Mouse (Mus musculus) midbrain, embryonic 13.5 days (tissue): ENCODE measurements at regions not wholly inside any gene's neighbourhood (a gene's known extent, or its start where the extent isn't known, plus 50 kb on each side); places are given as distances from the start of the nearest gene placed in this dataset.

Experiments used
- ATAC-seq: fragments of 200-750 bp; cut with Nextera tagmentation; 2 replicates; pipeline ENCODE4 v1.8.0; 2017; ENCODE audit warnings: mild to moderate bottlenecking, moderate TSS enrichment, moderate library complexity
- H3K27ac ChIP-seq: fragments of 300-500 bp; sonication (generic); 2 replicates; pipeline ENCODE4 v1.5.1; 2015; ENCODE audit warnings: inconsistent platforms, mild to moderate bottlenecking, moderate library complexity
- H3K27me3 ChIP-seq: fragments of 300-500 bp; sonication (generic); 2 replicates; pipeline ENCODE4 v1.6.1; 2015; ENCODE audit warnings: mild to moderate bottlenecking, inconsistent platforms
- H3K36me3 ChIP-seq: fragments of 300-500 bp; sonication (generic); 2 replicates; pipeline ENCODE4 v1.6.1; 2015; ENCODE audit warnings: mild to moderate bottlenecking, inconsistent platforms
- H3K4me1 ChIP-seq: fragments of 300-500 bp; sonication (generic); replicated peaks from 2 replicates; pipeline ENCODE4 v1.6.1; 2015; ENCODE audit warnings: inconsistent platforms
- H3K4me2 ChIP-seq: fragments of 300-500 bp; sonication (generic); replicated peaks from 2 replicates; pipeline ENCODE4 v1.6.1; 2015; ENCODE audit warnings: moderate library complexity, mild to moderate bottlenecking, inconsistent platforms
- H3K4me3 ChIP-seq: fragments of 300-500 bp; sonication (generic); replicated peaks from 2 replicates; pipeline ENCODE4 v1.5.1; 2015; ENCODE audit warnings: mild to moderate bottlenecking, inconsistent platforms
- H3K9ac ChIP-seq: fragments of 300-500 bp; sonication (generic); replicated peaks from 2 replicates; pipeline ENCODE4 v1.6.1; 2015; ENCODE audit warnings: mild to moderate bottlenecking, inconsistent platforms
- H3K9me3 ChIP-seq: fragments of 300-500 bp; sonication (generic); 2 replicates; pipeline ENCODE4 v1.6.1; 2016; ENCODE audit warnings: mild to moderate bottlenecking, inconsistent platforms
- WGBS: fragments of 180-500 bp; shearing (Covaris S2); methylation state at CpG from one replicate; pipeline ENCODE4 v1.1.7; 2015; 5-methylcytosine and 5-hydroxymethylcytosine counted together

- H3K9ac ChIP-seq = no peak overlapping the region
- H3K36me3 ChIP-seq = no peaks in the 10 kb centered on the region
- no peak overlapping the region for H3K4me3 ChIP-seq
- H3K27ac ChIP-seq = no peak overlapping the region
- no peak for ATAC-seq
- H3K4me2 ChIP-seq = no peak overlapping the region
- H3K4me1 ChIP-seq = peaks cover 18% of the 10 kb centered on the region
- WGBS = 93% methylated on average over 1 of the region's 1 CpGs
- peaks cover 15% of the 10 kb centered on the region for H3K27me3 ChIP-seq
- H3K9me3 ChIP-seq = no peaks in the 10 kb centered on the region
Observed at GRCm38 (mm10) chr13:43852888-43853287, 68.3 kb downstream of the Cd83 start.

GRCm38 (mm10) chr13:43854973-43855372 lies 70.4 kb downstream of the Cd83 start:
- peaks cover 9% of the 10 kb centered on the region for H3K27me3 ChIP-seq
- no peaks in the 10 kb centered on the region for H3K36me3 ChIP-seq
- no peak overlapping the region for H3K4me2 ChIP-seq
- H3K4me3 ChIP-seq = no peak overlapping the region
- peaks cover 12% of the 10 kb centered on the region for H3K4me1 ChIP-seq
- no peak overlapping the region for H3K9ac ChIP-seq
- WGBS = 100% methylated on average over 2 of the region's 2 CpGs
- H3K27ac ChIP-seq = no peak overlapping the region
- H3K9me3 ChIP-seq = no peaks in the 10 kb centered on the region
- ATAC-seq = no peak

- H3K27me3 ChIP-seq = peaks cover 38% of the 10 kb centered on the region
- H3K4me3 ChIP-seq = no peak overlapping the region
- no peaks in the 10 kb centered on the region for H3K9me3 ChIP-seq
- H3K27ac ChIP-seq = no peak overlapping the region
- H3K36me3 ChIP-seq = no peaks in the 10 kb centered on the region
- no peak for ATAC-seq
- no peak overlapping the region for H3K9ac ChIP-seq
- 57% methylated on average over 4 of the region's 4 CpGs for WGBS
- H3K4me1 ChIP-seq = peaks cover 18% of the 10 kb centered on the region
- no peak overlapping the region for H3K4me2 ChIP-seq
Observed at GRCm38 (mm10) chr13:43860932-43861331, 76.4 kb downstream of the Cd83 start.

- H3K4me1 ChIP-seq = peaks cover 18% of the 10 kb centered on the region
- no peak overlapping the region for H3K27ac ChIP-seq
- H3K27me3 ChIP-seq = peaks cover 43% of the 10 kb centered on the region
- no peak overlapping the region for H3K9ac ChIP-seq
- H3K4me3 ChIP-seq = no peak overlapping the region
- 78% methylated on average over 7 of the region's 7 CpGs for WGBS
- no peak overlapping the region for H3K4me2 ChIP-seq
- H3K36me3 ChIP-seq = no peaks in the 10 kb centered on the region
- no peak for ATAC-seq
- H3K9me3 ChIP-seq = no peaks in the 10 kb centered on the region
Observed at GRCm38 (mm10) chr13:43861424-43861823, 76.8 kb downstream of the Cd83 start.

GRCm38 (mm10) chr13:43862056-43862455 lies 77.5 kb downstream of the Cd83 start:
- no peaks in the 10 kb centered on the region for H3K9me3 ChIP-seq
- H3K36me3 ChIP-seq = no peaks in the 10 kb centered on the region
- 78% methylated on average over 5 of the region's 5 CpGs for WGBS
- ATAC-seq = no peak
- no peak overlapping the region for H3K4me2 ChIP-seq
- no peak overlapping the region for H3K27ac ChIP-seq
- peaks cover 50% of the 10 kb centered on the region for H3K27me3 ChIP-seq
- H3K4me1 ChIP-seq = peaks cover 18% of the 10 kb centered on the region
- no peak overlapping the region for H3K4me3 ChIP-seq
- H3K9ac ChIP-seq = no peak overlapping the region

GRCm38 (mm10) chr13:43862586-43862985 lies 78.0 kb downstream of the Cd83 start:
- H3K27ac ChIP-seq = no peak overlapping the region
- H3K27me3 ChIP-seq = peaks cover 53% of the 10 kb centered on the region
- no peak overlapping the region for H3K4me3 ChIP-seq
- H3K4me2 ChIP-seq = no peak overlapping the region
- H3K36me3 ChIP-seq = no peaks in the 10 kb centered on the region
- H3K4me1 ChIP-seq = peaks cover 18% of the 10 kb centered on the region
- no peak overlapping the region for H3K9ac ChIP-seq
- 89% methylated on average over 6 of the region's 6 CpGs for WGBS
- no peaks in the 10 kb centered on the region for H3K9me3 ChIP-seq
- ATAC-seq = no peak

GRCm38 (mm10) chr13:43863581-43864100 lies 79.1 kb downstream of the Cd83 start:
- H3K27me3 ChIP-seq = peaks cover 60% of the 10 kb centered on the region
- no peaks in the 10 kb centered on the region for H3K36me3 ChIP-seq
- peak overlapping the region; percentile 62; the same call in 1 of the 2 replicates for H3K4me2 ChIP-seq
- H3K4me3 ChIP-seq = no peak overlapping the region
- peaks cover 18% of the 10 kb centered on the region for H3K4me1 ChIP-seq
- H3K9me3 ChIP-seq = no peaks in the 10 kb centered on the region
- H3K27ac ChIP-seq = no peak overlapping the region
- H3K9ac ChIP-seq = no peak overlapping the region
- WGBS = 76% methylated on average over 7 of the region's 7 CpGs
- no peak for ATAC-seq

- WGBS = under 1% methylated on average over 35 of the region's 35 CpGs
- ATAC-seq = peak; percentile 99
- H3K4me2 ChIP-seq = peak overlapping the region; percentile 62
- no peaks in the 10 kb centered on the region for H3K36me3 ChIP-seq
- peaks cover 66% of the 10 kb centered on the region for H3K27me3 ChIP-seq
- peak overlapping the region; percentile 48; the same call in 1 of the 2 replicates for H3K9ac ChIP-seq
- peaks cover 18% of the 10 kb centered on the region for H3K4me1 ChIP-seq
- H3K27ac ChIP-seq = no peak overlapping the region
- H3K4me3 ChIP-seq = peak overlapping the region; percentile 33
- no peaks in the 10 kb centered on the region for H3K9me3 ChIP-seq
Observed at GRCm38 (mm10) chr13:43864153-43864861, 79.7 kb downstream of the Cd83 start.

GRCm38 (mm10) chr13:43865036-43865435 lies 80.5 kb downstream of the Cd83 start:
- H3K9ac ChIP-seq = peak overlapping the region; percentile 48
- H3K27ac ChIP-seq = no peak overlapping the region
- peak overlapping the region; percentile 33 for H3K4me3 ChIP-seq
- peak; percentile 29 for ATAC-seq
- no peaks in the 10 kb centered on the region for H3K9me3 ChIP-seq
- no peaks in the 10 kb centered on the region for H3K36me3 ChIP-seq
- peaks cover 18% of the 10 kb centered on the region for H3K4me1 ChIP-seq
- 1% methylated on average over 20 of the region's 20 CpGs for WGBS
- H3K27me3 ChIP-seq = peaks cover 66% of the 10 kb centered on the region
- H3K4me2 ChIP-seq = peak overlapping the region; percentile 62

- Histone ChIP-seq H3K27me3 (peaks cover 1% of the 10 kb centered on the region; the same call in 1 of the 2 replicates), H3K4me2 (no peak overlapping the region)
- no peak for ATAC-seq
Observed at GRCm38 (mm10) chr13:43875895-43876294, 91.3 kb downstream of the Cd83 start.

GRCm38 (mm10) chr13:43887284-43887683 lies 102.7 kb downstream of the Cd83 start:
- H3K27me3 ChIP-seq = 0 out of 2 replicates have a peak, but pooled peaks cover 3% of the 10 kb centered on the region
- no peak overlapping the region for H3K27ac ChIP-seq
- H3K36me3 ChIP-seq = no peaks in the 10 kb centered on the region
- no peak overlapping the region for H3K4me2 ChIP-seq
- no peak for ATAC-seq
- WGBS = 85% methylated on average over 3 of the region's 3 CpGs
- H3K4me3 ChIP-seq = no peak overlapping the region
- no peaks in the 10 kb centered on the region for H3K9me3 ChIP-seq
- no peak overlapping the region for H3K9ac ChIP-seq
- no peaks in the 10 kb centered on the region for H3K4me1 ChIP-seq

More at GRCm38 (mm10) chr13:43875895-43876294, 91.3 kb downstream of the Cd83 start:
- Histone ChIP-seq H3K9ac (no peak overlapping the region), H3K36me3 (no peaks in the 10 kb centered on the region), H3K4me1 (no peaks in the 10 kb centered on the region), H3K27ac (no peak overlapping the region), H3K9me3 (0 out of 2 replicates have a peak, but pooled peaks cover 5% of the 10 kb centered on the region), H3K4me3 (no peak overlapping the region)
- 87% methylated on average over 9 of the region's 9 CpGs for WGBS

- H3K27ac ChIP-seq = no peak overlapping the region
- H3K9ac ChIP-seq = no peak overlapping the region
- H3K27me3 ChIP-seq = no peaks in the 10 kb centered on the region
- H3K4me3 ChIP-seq = no peak overlapping the region
- H3K9me3 ChIP-seq = no peaks in the 10 kb centered on the region
- 0 out of 2 replicates have a peak, but pooled peaks cover 5% of the 10 kb centered on the region for H3K4me1 ChIP-seq
- no peak overlapping the region for H3K4me2 ChIP-seq
- no peaks in the 10 kb centered on the region for H3K36me3 ChIP-seq
- 83% methylated on average over 3 of the region's 3 CpGs for WGBS
- no peak for ATAC-seq
Observed at GRCm38 (mm10) chr13:43891928-43892327, 107.4 kb downstream of the Cd83 start.
